Mouse (Mus musculus) neural tube, embryonic 14.5 days (tissue): ENCODE measurements around the gene Ifi211. TPM values are rescaled to one million over a fixed set of nuclear protein-coding genes. Genes with fewer than 3 reads are reported as not detected.
"Not testable (repeated sequence)": the region's sequence is repeated elsewhere in the genome, so short reads cannot be mapped to it uniquely, and the experiment has no call there.

ENCODE experiments used
- ATAC-seq: fragments of 200-750 bp; cut with Nextera tagmentation; 2 replicates; pipeline ENCODE4 v1.8.0; 2017; ENCODE audit warnings: low read depth, mild to moderate bottlenecking, moderate TSS enrichment, moderate library complexity
- H3K27ac ChIP-seq: fragments of 300-500 bp; sonication (generic); 2 replicates; pipeline ENCODE4 v1.5.1; 2014; ENCODE audit warnings: low read depth, mild to moderate bottlenecking, control low read depth, low read length, moderate library complexity, mixed read lengths
- H3K27me3 ChIP-seq: fragments of 300-500 bp; sonication (generic); 2 replicates; pipeline ENCODE4 v1.6.1; 2014; ENCODE audit warnings: low read length; ENCODE audit not compliant: control insufficient read depth, insufficient read depth
- H3K36me3 ChIP-seq: fragments of 300-500 bp; sonication (generic); 2 replicates; pipeline ENCODE4 v1.6.1; 2014; ENCODE audit warnings: low read length, mixed read lengths; ENCODE audit not compliant: control insufficient read depth, insufficient read depth
- H3K4me1 ChIP-seq: fragments of 300-500 bp; sonication (generic); 2 replicates; pipeline ENCODE4 v1.6.1; 2014; ENCODE audit warnings: low read length; ENCODE audit not compliant: control insufficient read depth, insufficient read depth
- H3K4me2 ChIP-seq: fragments of 300-500 bp; sonication (generic); 2 replicates; pipeline ENCODE4 v1.6.1; 2014; ENCODE audit warnings: mild to moderate bottlenecking, low read depth, low read length, control low read depth
- H3K4me3 ChIP-seq: fragments of 300-500 bp; sonication (generic); 2 replicates; pipeline ENCODE4 v1.5.1; 2014; ENCODE audit warnings: low read depth, low read length, control low read depth, mixed read lengths
- H3K9ac ChIP-seq: fragments of 300-500 bp; sonication (generic); replicated peaks from 2 replicates; pipeline ENCODE4 v1.6.1; 2014; ENCODE audit warnings: low read depth, mild to moderate bottlenecking, control low read depth, low read length, mixed read lengths
- H3K9me3 ChIP-seq: fragments of 300-500 bp; sonication (generic); 2 replicates; pipeline ENCODE4 v1.6.1; 2016; ENCODE audit warnings: low read length; ENCODE audit not compliant: control insufficient read depth
- WGBS: fragments of 180-500 bp; shearing (Covaris S2); extraction: QIAGEN DNeasy Blood & Tissue Kit; methylation state at CpG from one replicate; pipeline ENCODE4 v1.1.7; 2014; 5-methylcytosine and 5-hydroxymethylcytosine counted together
- polyA plus RNA-seq: library from polyadenylated mRNA; unstranded; fragments of >200 nt; fragmentation: Nextera tagmentation; extraction: Ambion mirVana; gene quantifications from 2 replicates; pipeline ENCODE4 v1.2.1, GENCODE M21; 2014

Gene Ifi211
- polyA plus RNA-seq, 1 experiment from 2014 or later, result not detected

- H3K4me2 ChIP-seq, H3K36me3 ChIP-seq, H3K4me3 ChIP-seq, H3K27ac ChIP-seq, H3K9ac ChIP-seq, ATAC-seq, H3K4me1 ChIP-seq, H3K9me3 ChIP-seq, H3K27me3 ChIP-seq: not testable (repeated sequence)
- 71% methylated on average over 3 of the region's 3 CpGs for WGBS
These were observed 29.3 kb upstream of the Ifi211 start, which contains the start of the genes Mndal and Ifi203 for GRCm38 (mm10) chr1:173941924-173942779. Gene Mndal (minus strand): TSS chr1:173942491. Gene Ifi203 (minus strand): TSS chr1:173942672.

- not testable (repeated sequence) for H3K4me2 ChIP-seq, ATAC-seq, H3K27me3 ChIP-seq, H3K9me3 ChIP-seq, H3K4me1 ChIP-seq, H3K36me3 ChIP-seq, H3K4me3 ChIP-seq, H3K9ac ChIP-seq, H3K27ac ChIP-seq
- WGBS, result 96% methylated on average over 2 of the region's 2 CpGs
These were observed 28.7 kb upstream of the Ifi211 start for GRCm38 (mm10) chr1:173941522-173941921.

- not testable (repeated sequence) for H3K9me3 ChIP-seq, H3K9ac ChIP-seq, H3K4me1 ChIP-seq, H3K27me3 ChIP-seq, H3K36me3 ChIP-seq, H3K4me2 ChIP-seq, H3K27ac ChIP-seq, ATAC-seq, H3K4me3 ChIP-seq
- WGBS, result 71% methylated on average over 2 of the region's 3 CpGs
These were observed 6.4 kb upstream of the Ifi211 start for GRCm38 (mm10) chr1:173919279-173919678.

- ATAC-seq, result no peak
- H3K36me3 ChIP-seq, result no peaks in the 10 kb centered on the region
- 88% methylated on average over 2 of the region's 2 CpGs for WGBS
These were observed 1.7 kb upstream of the Ifi211 start for GRCm38 (mm10) chr1:173914559-173914958.

GRCm38 (mm10) chr1:173913256-173913791, 478 bp upstream of the Ifi211 start:
- H3K36me3 ChIP-seq, H3K4me1 ChIP-seq, H3K9ac ChIP-seq, H3K27me3 ChIP-seq, H3K27ac ChIP-seq, H3K4me2 ChIP-seq, H3K9me3 ChIP-seq, H3K4me3 ChIP-seq, ATAC-seq: not testable (repeated sequence)

More at GRCm38 (mm10) chr1:173914559-173914958, 1.7 kb upstream of the Ifi211 start:
- Histone ChIP-seq H3K9me3 (no peaks in the 10 kb centered on the region), H3K4me2 (no peak overlapping the region), H3K27me3 (no peaks in the 10 kb centered on the region), H3K9ac (no peak overlapping the region), H3K4me3 (no peak overlapping the region), H3K4me1 (no peaks in the 10 kb centered on the region), H3K27ac (no peak overlapping the region)

GRCm38 (mm10) chr1:173911808-173912464, 910 bp downstream of the Ifi211 start:
- H3K4me1 ChIP-seq, result no peaks in the 10 kb centered on the region
- H3K4me3 ChIP-seq, result no peak overlapping the region
- no peaks in the 10 kb centered on the region for H3K27me3 ChIP-seq
- ATAC-seq, result no peak
- 98% methylated on average over 2 of the region's 2 CpGs for WGBS
- no peak overlapping the region for H3K4me2 ChIP-seq
- H3K9me3 ChIP-seq, result no peaks in the 10 kb centered on the region
- H3K36me3 ChIP-seq, result no peaks in the 10 kb centered on the region
- H3K9ac ChIP-seq, result no peak overlapping the region
- H3K27ac ChIP-seq, result no peak overlapping the region

- not testable (repeated sequence) for H3K9me3 ChIP-seq, H3K27me3 ChIP-seq, H3K36me3 ChIP-seq, H3K9ac ChIP-seq, H3K4me2 ChIP-seq, H3K27ac ChIP-seq, H3K4me3 ChIP-seq, ATAC-seq, H3K4me1 ChIP-seq
These were observed 4.5 kb downstream of the Ifi211 start for GRCm38 (mm10) chr1:173908390-173908789.

- not testable (repeated sequence) for H3K36me3 ChIP-seq, H3K9me3 ChIP-seq, H3K27me3 ChIP-seq, H3K9ac ChIP-seq, H3K27ac ChIP-seq, ATAC-seq, H3K4me2 ChIP-seq, H3K4me1 ChIP-seq, H3K4me3 ChIP-seq
- WGBS, result 99% methylated on average over 4 of the region's 4 CpGs
These were observed 7.0 kb downstream of the Ifi211 start for GRCm38 (mm10) chr1:173905885-173906284.

- not testable (repeated sequence) for H3K4me1 ChIP-seq, H3K27ac ChIP-seq, ATAC-seq, H3K9me3 ChIP-seq, H3K36me3 ChIP-seq, H3K27me3 ChIP-seq, H3K4me3 ChIP-seq, H3K4me2 ChIP-seq, H3K9ac ChIP-seq
These were observed 23.1 kb downstream of the Ifi211 start for GRCm38 (mm10) chr1:173889741-173890140.
